Mouse (Mus musculus) brain, embryonic 18.5 days (tissue): ENCODE results near the gene Cd200r3.

Source experiments
- DNase-seq: peaks from one replicate; pipeline ENCODE4 v3.0.0-alpha.2; 2012; ENCODE audit warnings: low read depth, low spot score

Cd200r3 gene

DNA sequence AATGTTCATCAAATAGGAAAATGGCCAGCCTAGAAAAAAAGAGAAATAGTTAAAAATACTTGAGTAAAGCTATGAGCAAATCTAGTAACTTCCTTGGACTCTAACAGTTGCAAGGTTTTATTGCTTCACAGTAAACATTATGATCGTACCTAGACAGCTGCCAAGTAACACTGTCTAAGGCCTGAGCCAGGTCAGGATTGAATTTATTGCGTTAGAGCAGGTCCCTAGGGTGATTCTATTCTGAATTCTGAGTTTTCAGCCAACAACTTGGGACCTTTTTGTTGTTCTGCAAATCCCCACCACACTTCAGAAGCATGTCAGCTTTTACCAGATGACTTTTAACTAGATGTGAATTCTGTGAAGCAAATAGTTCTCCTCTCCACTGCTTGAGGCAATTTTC lies 87.3 kb downstream of the Cd200r3 start:
- DNase-seq, result no peak
